Mouse (Mus musculus) embryonic facial prominence, embryonic 11.5 days (tissue): Measurements from ENCODE around the gene Noxo1. TPM values are rescaled to one million over a fixed set of nuclear protein-coding genes. Genes with fewer than 3 reads are reported as not detected.

Experiments used
- ATAC-seq: fragments of 200-750 bp; cut with Nextera tagmentation; replicated peaks from 2 replicates; pipeline ENCODE4 v1.8.0; 2017; ENCODE audit warnings: low read depth; ENCODE audit not compliant: insufficient number of reproducible peaks, low FRiP score, low TSS enrichment
- DNase-seq: peaks from one replicate; pipeline ENCODE4 v3.0.0-alpha.2; 2015; ENCODE audit warnings: low spot score
- H3K27ac ChIP-seq: fragments of 300-500 bp; sonication (generic); replicated peaks from 2 replicates; pipeline ENCODE4 v1.5.1; 2014; ENCODE audit warnings: mild to moderate bottlenecking, low read depth, low read length, control low read depth
- H3K27me3 ChIP-seq: fragments of 300-500 bp; sonication (generic); 2 replicates; pipeline ENCODE4 v1.6.1; 2014; ENCODE audit warnings: mild to moderate bottlenecking, low read length, moderate library complexity, mixed read lengths; ENCODE audit not compliant: control insufficient read depth, insufficient read depth
- H3K36me3 ChIP-seq: fragments of 300-500 bp; sonication (generic); replicated peaks from 2 replicates; pipeline ENCODE4 v1.6.1; 2014; ENCODE audit warnings: low read depth, mild to moderate bottlenecking, low read length, moderate library complexity, mixed read lengths; ENCODE audit not compliant: control insufficient read depth, insufficient read depth
- H3K4me1 ChIP-seq: fragments of 300-500 bp; sonication (generic); 2 replicates; pipeline ENCODE4 v1.6.1; 2014; ENCODE audit warnings: low read length, mixed read lengths; ENCODE audit not compliant: control insufficient read depth, insufficient read depth
- H3K4me2 ChIP-seq: fragments of 300-500 bp; sonication (generic); 2 replicates; pipeline ENCODE4 v1.6.1; 2014; ENCODE audit warnings: low read depth, mild to moderate bottlenecking, control low read depth, low read length, moderate library complexity
- H3K4me3 ChIP-seq: fragments of 300-500 bp; sonication (generic); 2 replicates; pipeline ENCODE4 v1.5.1; 2014; ENCODE audit warnings: low read depth, low read length, control low read depth
- H3K9ac ChIP-seq: fragments of 300-500 bp; sonication (generic); replicated peaks from 2 replicates; pipeline ENCODE4 v1.6.1; 2014; ENCODE audit warnings: mild to moderate bottlenecking, control low read depth, low read length
- H3K9me3 ChIP-seq: fragments of 300-500 bp; sonication (generic); replicated peaks from 2 replicates; pipeline ENCODE4 v1.6.1; 2016; ENCODE audit warnings: mild to moderate bottlenecking, low read length, inconsistent platforms, mixed read lengths; ENCODE audit not compliant: control insufficient read depth
- WGBS: fragments of 180-500 bp; shearing (Covaris S2); extraction: QIAGEN DNeasy Blood & Tissue Kit; methylation state at CpG from one replicate; pipeline ENCODE4 v1.1.7; 2014; 5-methylcytosine and 5-hydroxymethylcytosine counted together
- polyA plus RNA-seq: library from polyadenylated mRNA; unstranded; fragments of >200 nt; fragmentation: Nextera tagmentation; extraction: Ambion mirVana; gene quantifications from 2 replicates; pipeline ENCODE4 v1.2.1, GENCODE M21; 2014

The Noxo1 gene
- polyA plus RNA-seq, 1 experiment from 2014 or later = 1.1 TPM

DNA sequence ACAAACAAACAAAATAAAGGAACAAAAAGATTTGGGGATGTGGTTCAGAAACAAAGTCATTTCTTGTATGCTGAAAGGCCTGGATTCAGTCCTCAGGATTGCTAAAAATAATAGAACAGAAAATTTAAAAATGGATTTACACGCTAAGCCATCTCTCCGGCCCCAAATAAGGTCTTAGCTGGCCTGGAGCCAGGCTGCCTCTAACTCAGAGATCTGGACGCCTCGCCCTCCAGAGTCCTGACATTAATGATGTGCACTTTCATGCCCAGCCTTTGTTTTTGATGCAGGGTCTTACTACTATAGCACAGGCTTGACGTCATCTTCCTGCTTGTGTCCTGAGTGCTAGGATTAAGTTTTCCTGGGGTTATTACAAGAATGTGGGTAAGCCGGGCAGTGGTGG lies 33.0 kb downstream of the Noxo1 start:
- no peak overlapping the region for H3K27ac ChIP-seq
- no peak overlapping the region for H3K9ac ChIP-seq
- no peaks in the 10 kb centered on the region for H3K27me3 ChIP-seq
- H3K4me3 ChIP-seq = no peak overlapping the region
- DNase-seq = no peak
- H3K4me2 ChIP-seq = no peak overlapping the region
- H3K36me3 ChIP-seq = no peaks in the 10 kb centered on the region
- WGBS = 82% methylated on average over 6 of the region's 6 CpGs
- H3K9me3 ChIP-seq = no peaks in the 10 kb centered on the region
- ATAC-seq = no peak
- no peaks in the 10 kb centered on the region for H3K4me1 ChIP-seq

GRCm38 (mm10) chr17:24730787-24731186 lies 34.8 kb downstream of the Noxo1 start:
- ATAC-seq = no peak
- no peak for DNase-seq
- no peak overlapping the region for H3K4me3 ChIP-seq
- H3K4me2 ChIP-seq = no peak overlapping the region
- H3K27ac ChIP-seq = no peak overlapping the region
- no peak overlapping the region for H3K9ac ChIP-seq
- WGBS = 81% methylated on average over 14 of the region's 14 CpGs
- no peaks in the 10 kb centered on the region for H3K4me1 ChIP-seq
- H3K27me3 ChIP-seq = no peaks in the 10 kb centered on the region
- H3K9me3 ChIP-seq = no peaks in the 10 kb centered on the region
- H3K36me3 ChIP-seq = no peaks in the 10 kb centered on the region

DNA sequence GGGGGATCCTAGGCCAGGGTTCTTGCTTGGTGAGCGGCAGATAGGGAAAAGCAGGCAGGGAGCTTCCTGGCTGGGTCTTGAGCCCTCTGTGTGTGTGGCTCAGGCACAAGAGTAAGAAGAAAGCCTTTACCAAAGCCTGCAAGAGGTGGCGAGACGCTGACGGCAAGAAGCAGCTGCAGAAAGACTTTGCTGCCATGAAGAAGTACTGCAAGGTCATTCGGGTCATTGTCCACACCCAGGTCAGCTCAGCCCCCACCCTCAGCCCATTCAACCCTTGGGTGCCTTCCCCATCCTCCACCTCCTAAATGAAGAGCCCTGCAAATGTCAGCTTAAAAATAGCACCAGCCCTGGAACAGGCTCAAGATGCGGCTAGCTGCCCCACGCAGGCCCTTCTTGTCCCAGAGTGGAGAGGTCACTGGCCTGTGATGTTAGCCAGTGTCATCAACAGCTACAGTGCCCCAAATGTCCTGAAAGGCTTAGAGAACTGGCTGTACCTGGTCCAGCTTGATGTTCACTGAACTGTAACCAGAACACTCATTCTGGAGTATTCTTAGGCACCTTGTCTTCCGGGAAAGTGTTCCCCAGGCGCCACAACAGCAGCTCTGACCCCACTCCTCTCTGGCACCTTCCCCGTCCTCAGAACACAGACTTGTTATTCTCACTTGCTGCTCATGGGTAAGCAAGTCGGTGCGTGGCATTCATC lies 36.4 kb downstream of the Noxo1 start:
- Histone ChIP-seq H3K9ac (no peak overlapping the region), H3K4me2 (no peak overlapping the region), H3K36me3 (no peaks in the 10 kb centered on the region), H3K27me3 (no peaks in the 10 kb centered on the region), H3K9me3 (no peaks in the 10 kb centered on the region), H3K4me3 (no peak overlapping the region), H3K4me1 (no peaks in the 10 kb centered on the region), H3K27ac (no peak overlapping the region)
- no peak for DNase-seq
- ATAC-seq = no peak
- 84% methylated on average over 12 of the region's 12 CpGs for WGBS

GRCm38 (mm10) chr17:24733434-24734050 lies 37.5 kb downstream of the Noxo1 start:
- Histone ChIP-seq H3K9ac (no peak overlapping the region), H3K27me3 (no peaks in the 10 kb centered on the region), H3K4me1 (no peaks in the 10 kb centered on the region), H3K4me3 (no peak overlapping the region), H3K9me3 (no peaks in the 10 kb centered on the region), H3K4me2 (no peak overlapping the region), H3K27ac (no peak overlapping the region), H3K36me3 (no peaks in the 10 kb centered on the region)
- ATAC-seq (no peak), DNase-seq (no peak)
- WGBS = 92% methylated on average over 21 of the region's 21 CpGs

- Histone ChIP-seq H3K27ac (no peak overlapping the region), H3K36me3 (no peaks in the 10 kb centered on the region), H3K27me3 (no peaks in the 10 kb centered on the region), H3K9me3 (no peaks in the 10 kb centered on the region), H3K4me2 (no peak overlapping the region), H3K4me3 (no peak overlapping the region), H3K4me1 (no peaks in the 10 kb centered on the region), H3K9ac (no peak overlapping the region)
- ATAC-seq (no peak), DNase-seq (no peak)
- WGBS = 77% methylated on average over 1 of the region's 1 CpGs
These were observed 38.5 kb downstream of the Noxo1 start for GRCm38 (mm10) chr17:24734513-24734912.

GRCm38 (mm10) chr17:24735446-24735845 lies 39.4 kb downstream of the Noxo1 start:
- ATAC-seq (no peak), DNase-seq (no peak)
- H3K4me3 ChIP-seq = no peak overlapping the region
- no peak overlapping the region for H3K4me2 ChIP-seq
- H3K36me3 ChIP-seq = no peaks in the 10 kb centered on the region
- no peak overlapping the region for H3K27ac ChIP-seq
- WGBS = 84% methylated on average over 7 of the region's 7 CpGs
- H3K9ac ChIP-seq = no peak overlapping the region
- H3K4me1 ChIP-seq = no peaks in the 10 kb centered on the region
- H3K27me3 ChIP-seq = no peaks in the 10 kb centered on the region
- no peaks in the 10 kb centered on the region for H3K9me3 ChIP-seq

GRCm38 (mm10) chr17:24736330-24737051 lies 40.5 kb downstream of the Noxo1 start, which contains the start of gene Msrb1:
Gene Msrb1 (plus strand): TSS chr17:24736642.
- Histone ChIP-seq H3K4me2 (peak within 1 kb of the TSS; percentile 73), H3K4me3 (peak within 1 kb of the TSS; percentile 59), H3K27ac (no peak within 1 kb of the TSS; the same call in 1 of the 2 replicates), H3K4me1 (no peaks in the 10 kb centered on the region), H3K9me3 (no peaks in the 10 kb centered on the region), H3K36me3 (no peaks in the 10 kb centered on the region), H3K9ac (peak within 1 kb of the TSS; percentile 64), H3K27me3 (no peaks in the 10 kb centered on the region)
- WGBS = 1% methylated on average over 29 of the region's 29 CpGs
- peak; percentile 93 for ATAC-seq
- DNase-seq = peak; percentile 99
